Mouse (Mus musculus): ENCODE results near the gene Slc35g3. TPM values are rescaled to one million over a fixed set of nuclear protein-coding genes. Genes with fewer than 3 reads are reported as not detected.

The Slc35g3 gene
- polyA plus RNA-seq, 1 experiment from 2014 or later = 0.09 TPM

DNA sequence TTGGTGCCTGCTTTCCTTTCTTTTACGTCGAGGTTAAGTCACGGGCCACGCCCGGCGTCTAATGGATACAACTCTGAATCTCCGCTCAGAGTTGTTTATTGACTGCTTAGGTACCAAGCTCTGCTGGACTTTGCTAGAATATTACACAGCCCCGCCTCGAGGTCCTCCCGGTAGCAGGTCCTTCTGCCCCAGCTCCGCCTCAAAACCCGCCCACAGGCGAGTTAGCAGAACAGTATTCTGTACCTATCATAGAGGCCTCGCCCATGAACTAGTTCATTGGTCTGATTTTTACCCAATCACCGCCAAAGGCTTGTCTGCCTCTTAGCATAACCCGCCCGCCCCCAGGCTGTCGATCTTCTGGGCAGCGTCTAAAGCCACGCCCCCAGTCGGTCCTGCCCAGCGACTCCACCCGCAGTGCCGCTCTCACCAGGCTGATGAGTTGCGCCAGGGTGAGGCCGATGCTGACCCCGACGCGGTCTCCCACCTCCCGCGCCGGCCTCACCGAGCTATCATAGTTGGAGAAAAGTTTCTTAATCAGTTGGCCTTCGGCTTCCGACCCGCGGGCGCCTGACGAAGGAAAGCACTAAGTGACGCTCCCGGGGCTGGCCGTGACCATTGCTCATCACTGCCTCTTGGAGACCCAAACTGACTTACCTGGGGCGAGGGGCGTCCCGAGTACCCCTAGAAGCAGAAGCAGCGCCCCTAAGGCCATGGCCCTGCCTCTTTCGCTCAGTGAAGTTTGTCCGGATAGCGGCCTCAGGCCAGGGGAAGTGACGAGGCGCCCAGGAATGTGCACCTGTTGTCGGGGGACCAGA is 33.6 kb upstream of the Slc35g3 start, which contains the start of gene Chrnb1:
Chrnb1 (minus strand) TSS at position 776 of the 815 bp plus-strand sequence.
- H3K27me3 ChIP-seq (ENCODE audit: control insufficient read depth, insufficient read depth, low read length) = peaks cover 20% of the 10 kb centered on the region
- peaks cover 9% of the 10 kb centered on the region for H3K4me1 ChIP-seq (ENCODE audit: control insufficient read depth, insufficient read depth, low read length)
- whole genome bisulfite sequencing = 2% methylated on average over 52 of the region's 52 CpGs
- peak within 1 kb of the TSS; percentile 26 for H3K4me3 ChIP-seq (ENCODE audit: low read depth, low read length)
- no peaks in the 10 kb centered on the region for H3K36me3 ChIP-seq (ENCODE audit: control insufficient read depth, insufficient read depth, low read length)
- H3K4me2 ChIP-seq (ENCODE audit: low read depth, severe bottlenecking) = peak within 1 kb of the TSS; percentile 52
- peak; percentile 88 for DNase-seq (ENCODE audit: low spot score)
- no peak within 1 kb of the TSS for H3K9ac ChIP-seq (ENCODE audit: low read length)
- no peak within 1 kb of the TSS for H3K27ac ChIP-seq (replicated peaks; ENCODE audit: low read depth, low read length)
- peak; percentile 88 for ATAC-seq (ENCODE audit: insufficient number of reproducible peaks, low FRiP score, low TSS enrichment, low read depth)
- no peaks in the 10 kb centered on the region for H3K9me3 ChIP-seq (ENCODE audit: control insufficient read depth, low read length)

DNA sequence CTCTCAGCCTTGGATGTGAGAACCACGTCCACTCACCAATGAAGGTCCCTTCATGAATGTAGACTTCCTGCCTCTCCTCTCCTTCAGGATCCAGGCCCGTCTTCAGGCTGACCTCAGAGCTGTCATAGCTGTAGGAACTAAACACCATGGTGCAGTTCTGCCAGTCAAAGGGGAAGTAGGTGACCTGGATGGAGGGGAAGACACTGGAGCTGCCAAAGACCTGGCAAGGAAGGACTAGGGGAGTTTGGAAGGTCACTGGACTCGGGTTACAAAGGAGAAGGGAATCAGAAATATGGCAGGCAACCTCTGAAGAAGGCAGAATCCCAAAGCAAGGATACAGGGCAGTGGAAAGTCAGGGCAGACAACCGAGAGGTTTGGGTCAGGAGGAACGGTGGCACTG is 31.7 kb upstream of the Slc35g3 start:
- peaks cover 12% of the 10 kb centered on the region for H3K27me3 ChIP-seq (ENCODE audit: control insufficient read depth, insufficient read depth, low read length)

DNA sequence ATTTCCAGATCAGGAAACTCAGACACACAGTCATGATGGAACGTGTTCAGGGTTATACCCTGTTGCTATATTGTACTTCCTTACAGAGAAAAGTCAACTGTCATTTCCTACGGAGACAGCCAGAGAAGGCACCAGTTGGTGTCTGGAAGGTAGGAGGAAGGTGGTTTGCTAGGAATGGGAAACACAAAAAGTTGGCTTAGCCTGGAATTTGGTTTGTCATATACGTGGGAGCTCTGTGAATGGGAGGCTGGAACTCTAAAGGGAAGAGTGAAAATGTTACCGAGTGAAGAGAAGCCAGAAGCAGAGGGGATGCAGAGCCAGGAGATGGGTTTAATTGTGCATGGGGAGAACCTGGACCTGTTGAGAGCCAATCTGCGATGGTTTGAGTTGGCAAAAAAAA is 29.7 kb upstream of the Slc35g3 start:
- 72% methylated on average over 5 of the region's 5 CpGs for WGBS
- Histone ChIP-seq H3K4me3 (ENCODE audit: low read depth, low read length) (no peak overlapping the region), H3K9ac (ENCODE audit: low read length) (no peak overlapping the region), H3K4me1 (ENCODE audit: control insufficient read depth, insufficient read depth, low read length) (no peaks in the 10 kb centered on the region), H3K27ac (replicated peaks; ENCODE audit: low read depth, low read length) (no peak overlapping the region), H3K36me3 (ENCODE audit: control insufficient read depth, insufficient read depth, low read length) (no peaks in the 10 kb centered on the region), H3K9me3 (ENCODE audit: control insufficient read depth, low read length) (no peaks in the 10 kb centered on the region), H3K4me2 (ENCODE audit: low read depth, severe bottlenecking) (no peak overlapping the region), H3K27me3 (ENCODE audit: control insufficient read depth, insufficient read depth, low read length) (peaks cover 4% of the 10 kb centered on the region; the same call in 1 of the 2 replicates)
- no peak for ATAC-seq (ENCODE audit: insufficient number of reproducible peaks, low FRiP score, low TSS enrichment, low read depth)
- no peak for DNase-seq (ENCODE audit: low spot score)

More for the DNA sequence above, 31.7 kb upstream of the Slc35g3 start:
- Histone ChIP-seq H3K27ac (replicated peaks; ENCODE audit: low read depth, low read length) (no peak overlapping the region), H3K4me1 (ENCODE audit: control insufficient read depth, insufficient read depth, low read length) (no peaks in the 10 kb centered on the region), H3K36me3 (ENCODE audit: control insufficient read depth, insufficient read depth, low read length) (no peaks in the 10 kb centered on the region), H3K9me3 (ENCODE audit: control insufficient read depth, low read length) (no peaks in the 10 kb centered on the region), H3K4me3 (ENCODE audit: low read depth, low read length) (no peak overlapping the region), H3K9ac (ENCODE audit: low read length) (no peak overlapping the region), H3K4me2 (ENCODE audit: low read depth, severe bottlenecking) (no peak overlapping the region)
- DNase-seq (ENCODE audit: low spot score) (no peak), ATAC-seq (ENCODE audit: insufficient number of reproducible peaks, low FRiP score, low TSS enrichment, low read depth) (no peak)
- WGBS = 63% methylated on average over 5 of the region's 5 CpGs

DNA sequence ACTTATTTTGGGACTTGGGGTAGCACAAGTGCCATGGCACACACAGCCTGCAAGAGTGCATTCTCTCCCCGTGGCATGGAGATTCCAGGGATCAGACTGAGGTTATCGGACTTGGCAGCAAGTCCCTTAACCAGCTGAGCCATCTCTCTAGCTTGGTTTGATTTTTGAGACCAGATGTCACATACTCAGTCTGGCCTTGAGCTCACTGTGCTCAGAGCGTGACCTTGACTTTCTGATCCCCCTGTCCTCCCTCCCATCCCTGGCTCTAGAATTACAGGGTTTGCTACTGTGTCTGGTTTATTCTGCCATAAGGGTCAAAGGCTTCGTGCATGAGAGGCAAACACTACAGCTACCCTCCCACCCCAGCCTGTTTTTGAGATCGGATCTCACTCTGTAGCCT is 27.7 kb upstream of the Slc35g3 start:
- 61% methylated on average over 5 of the region's 5 CpGs for WGBS
- H3K36me3 ChIP-seq (ENCODE audit: control insufficient read depth, insufficient read depth, low read length) = no peaks in the 10 kb centered on the region
- no peak overlapping the region for H3K4me2 ChIP-seq (ENCODE audit: low read depth, severe bottlenecking)
- ATAC-seq (ENCODE audit: insufficient number of reproducible peaks, low FRiP score, low TSS enrichment, low read depth) = no peak
- no peak overlapping the region for H3K4me3 ChIP-seq (ENCODE audit: low read depth, low read length)
- H3K9me3 ChIP-seq (ENCODE audit: control insufficient read depth, low read length) = no peaks in the 10 kb centered on the region
- peaks cover 4% of the 10 kb centered on the region; the same call in 1 of the 2 replicates for H3K27me3 ChIP-seq (ENCODE audit: control insufficient read depth, insufficient read depth, low read length)
- H3K27ac ChIP-seq (replicated peaks; ENCODE audit: low read depth, low read length) = no peak overlapping the region
- H3K4me1 ChIP-seq (ENCODE audit: control insufficient read depth, insufficient read depth, low read length) = no peaks in the 10 kb centered on the region
- DNase-seq (ENCODE audit: low spot score) = no peak
- no peak overlapping the region for H3K9ac ChIP-seq (ENCODE audit: low read length)

DNA sequence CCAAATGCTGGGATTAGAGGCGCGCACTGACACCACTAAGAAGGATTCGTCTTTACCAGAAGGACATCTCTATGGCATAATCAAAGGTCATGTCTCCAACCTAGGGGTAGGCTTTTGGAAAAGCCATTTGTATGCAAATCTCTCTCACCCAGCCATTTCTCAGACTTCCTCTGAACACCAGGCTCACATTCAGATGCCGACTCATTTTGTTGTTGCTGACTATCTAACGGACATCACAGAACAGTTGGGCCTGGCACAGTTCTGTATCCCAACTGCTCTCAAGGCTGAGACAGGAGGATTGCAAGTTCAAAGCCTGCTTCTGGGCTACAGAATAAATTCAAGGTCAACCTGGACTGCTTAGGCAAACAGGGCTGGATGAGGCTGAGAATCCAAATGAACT is 25.5 kb upstream of the Slc35g3 start:
- Histone ChIP-seq H3K9me3 (ENCODE audit: control insufficient read depth, low read length) (no peaks in the 10 kb centered on the region), H3K4me1 (ENCODE audit: control insufficient read depth, insufficient read depth, low read length) (no peaks in the 10 kb centered on the region), H3K9ac (ENCODE audit: low read length) (no peak overlapping the region), H3K4me3 (ENCODE audit: low read depth, low read length) (no peak overlapping the region), H3K36me3 (ENCODE audit: control insufficient read depth, insufficient read depth, low read length) (no peaks in the 10 kb centered on the region), H3K27me3 (ENCODE audit: control insufficient read depth, insufficient read depth, low read length) (no peaks in the 10 kb centered on the region), H3K4me2 (ENCODE audit: low read depth, severe bottlenecking) (no peak overlapping the region), H3K27ac (replicated peaks; ENCODE audit: low read depth, low read length) (no peak overlapping the region)
- ATAC-seq (ENCODE audit: insufficient number of reproducible peaks, low FRiP score, low TSS enrichment, low read depth) (no peak), DNase-seq (ENCODE audit: low spot score) (no peak)
- WGBS = 92% methylated on average over 5 of the region's 5 CpGs

DNA sequence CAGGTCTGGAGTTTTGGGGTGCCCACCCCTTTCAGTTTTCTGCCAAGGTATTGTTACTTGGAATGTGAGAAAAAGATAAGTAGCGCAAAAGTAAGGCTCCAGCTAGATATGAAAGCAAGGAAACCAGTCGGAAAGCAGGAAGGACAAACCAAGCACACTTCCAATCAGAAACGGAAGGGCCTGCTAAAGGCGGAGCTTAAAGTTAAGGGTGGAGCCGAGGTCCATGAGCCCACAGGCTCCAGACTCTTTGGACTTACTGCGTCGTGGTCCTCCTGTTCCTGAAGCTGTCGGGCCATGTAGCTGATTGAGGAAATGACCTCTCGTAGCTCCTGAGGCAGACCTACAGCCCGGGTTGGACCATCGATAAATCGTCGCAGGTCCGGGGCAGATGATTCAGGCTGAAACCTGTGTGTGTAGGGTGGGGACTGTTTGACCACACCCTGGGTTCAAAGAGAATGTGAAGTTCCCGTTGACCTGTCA is 23.1 kb upstream of the Slc35g3 start:
- Histone ChIP-seq H3K27ac (replicated peaks; ENCODE audit: low read depth, low read length) (no peak overlapping the region), H3K27me3 (ENCODE audit: control insufficient read depth, insufficient read depth, low read length) (no peaks in the 10 kb centered on the region), H3K4me3 (ENCODE audit: low read depth, low read length) (no peak overlapping the region), H3K36me3 (ENCODE audit: control insufficient read depth, insufficient read depth, low read length) (no peaks in the 10 kb centered on the region), H3K4me1 (ENCODE audit: control insufficient read depth, insufficient read depth, low read length) (no peaks in the 10 kb centered on the region), H3K9ac (ENCODE audit: low read length) (no peak overlapping the region), H3K4me2 (ENCODE audit: low read depth, severe bottlenecking) (no peak overlapping the region), H3K9me3 (ENCODE audit: control insufficient read depth, low read length) (no peaks in the 10 kb centered on the region)
- ATAC-seq (ENCODE audit: insufficient number of reproducible peaks, low FRiP score, low TSS enrichment, low read depth) (no peak), DNase-seq (ENCODE audit: low spot score) (no peak)
- WGBS = 37% methylated on average over 15 of the region's 15 CpGs

DNA sequence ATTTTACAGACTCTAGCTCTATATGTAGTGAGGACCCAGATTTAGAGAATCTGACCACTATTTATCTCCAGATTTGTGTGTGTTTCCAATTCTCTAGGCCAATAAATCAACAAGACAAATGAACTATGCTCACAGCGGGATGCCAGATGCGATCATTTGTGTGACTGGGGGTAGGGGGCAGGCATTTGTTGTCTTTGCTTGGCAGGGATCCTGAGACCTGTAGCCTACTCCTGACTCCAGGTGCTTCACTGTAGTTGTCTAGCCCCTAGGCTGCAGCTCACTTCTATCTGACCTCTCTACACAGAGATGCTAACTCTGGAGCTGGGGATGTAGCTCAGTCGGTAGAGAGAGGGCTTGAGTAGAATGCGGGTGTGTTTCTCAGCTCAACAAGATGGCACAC is 20.1 kb upstream of the Slc35g3 start:
- no peaks in the 10 kb centered on the region for H3K4me1 ChIP-seq (ENCODE audit: control insufficient read depth, insufficient read depth, low read length)
- no peaks in the 10 kb centered on the region for H3K36me3 ChIP-seq (ENCODE audit: control insufficient read depth, insufficient read depth, low read length)
- H3K9me3 ChIP-seq (ENCODE audit: control insufficient read depth, low read length) = no peaks in the 10 kb centered on the region
- ATAC-seq (ENCODE audit: insufficient number of reproducible peaks, low FRiP score, low TSS enrichment, low read depth) = no peak
- no peak overlapping the region for H3K9ac ChIP-seq (ENCODE audit: low read length)
- no peak for DNase-seq (ENCODE audit: low spot score)
- 25% methylated on average over 4 of the region's 4 CpGs for WGBS
- H3K27me3 ChIP-seq (ENCODE audit: control insufficient read depth, insufficient read depth, low read length) = peaks cover 9% of the 10 kb centered on the region; the same call in 1 of the 2 replicates
- no peak overlapping the region for H3K4me3 ChIP-seq (ENCODE audit: low read depth, low read length)
- no peak overlapping the region for H3K4me2 ChIP-seq (ENCODE audit: low read depth, severe bottlenecking)
- H3K27ac ChIP-seq (replicated peaks; ENCODE audit: low read depth, low read length) = no peak overlapping the region

DNA sequence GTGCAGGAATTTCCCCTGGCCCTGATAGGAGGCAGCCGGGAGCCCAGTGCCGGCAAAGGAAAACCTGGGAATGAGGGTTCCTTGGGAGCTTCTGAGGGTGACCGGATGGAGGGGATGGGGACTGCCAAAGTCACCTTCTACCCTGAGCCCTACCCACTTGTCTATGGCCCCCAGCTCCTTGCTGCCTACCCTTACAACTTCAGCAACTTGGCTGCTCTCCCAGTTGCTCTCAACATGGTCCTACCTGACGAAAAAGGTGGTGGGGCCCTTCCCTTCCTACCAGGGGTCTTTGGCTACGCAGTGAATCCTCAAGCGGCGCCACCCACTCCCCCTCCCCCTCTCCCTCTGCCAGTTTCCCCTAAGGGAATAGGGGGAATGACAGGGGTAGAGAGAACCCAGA is 17.2 kb upstream of the Slc35g3 start:
- H3K27ac ChIP-seq (replicated peaks; ENCODE audit: low read depth, low read length) = no peak overlapping the region
- no peak for DNase-seq (ENCODE audit: low spot score)
- no peak overlapping the region for H3K4me2 ChIP-seq (ENCODE audit: low read depth, severe bottlenecking)
- no peaks in the 10 kb centered on the region for H3K9me3 ChIP-seq (ENCODE audit: control insufficient read depth, low read length)
- WGBS = 33% methylated on average over 7 of the region's 7 CpGs
- H3K36me3 ChIP-seq (ENCODE audit: control insufficient read depth, insufficient read depth, low read length) = no peaks in the 10 kb centered on the region
- no peak overlapping the region; the same call in 1 of the 2 replicates for H3K4me3 ChIP-seq (ENCODE audit: low read depth, low read length)
- no peak overlapping the region for H3K9ac ChIP-seq (ENCODE audit: low read length)
- ATAC-seq (ENCODE audit: insufficient number of reproducible peaks, low FRiP score, low TSS enrichment, low read depth) = no peak
- peaks cover 9% of the 10 kb centered on the region; the same call in 1 of the 2 replicates for H3K27me3 ChIP-seq (ENCODE audit: control insufficient read depth, insufficient read depth, low read length)
- H3K4me1 ChIP-seq (ENCODE audit: control insufficient read depth, insufficient read depth, low read length) = no peaks in the 10 kb centered on the region
